Mouse (Mus musculus) C2C12 (cell line): Measurements from ENCODE around the gene Dck.

Experiments used
- CTCF ChIP-seq: IDR thresholded peaks from one replicate; pipeline ENCODE4 v1.5.1; 2011; ENCODE audit not compliant: control insufficient read depth, insufficient read depth, insufficient read length
- FOSL1 ChIP-seq: IDR thresholded peaks from one replicate; pipeline ENCODE4 v1.8.0; 2011; ENCODE audit warnings: mild to moderate bottlenecking, low read length; ENCODE audit not compliant: poor library complexity, insufficient read depth, severe bottlenecking
- MYOG ChIP-seq: IDR thresholded peaks from one replicate; pipeline ENCODE4 v1.6.1; 2011; ENCODE audit not compliant: control insufficient read depth, insufficient read length; ENCODE audit errors: extremely low read depth

GRCm38 (mm10) chr5:88797121-88797520, 32.3 kb downstream of the Dck start:
- no peak for TF ChIP-seq CTCF
- no peak for TF ChIP-seq FOSL1
- no peak for TF ChIP-seq MYOG
